Mouse (Mus musculus): Measurements from ENCODE around the gene Setd3. TPM values are rescaled to one million over a fixed set of nuclear protein-coding genes. Genes with fewer than 3 reads are reported as not detected.

Setd3 gene
- polyA plus RNA-seq, 1 experiment, result 66.6 TPM

GRCm38 (mm10) chr12:108206641-108207040 lies 27.5 kb upstream of the Setd3 start:
- Histone ChIP-seq H3K4me1 (ENCODE audit: control insufficient read depth, insufficient read depth, low read length) (no peaks in the 10 kb centered on the region), H3K27ac (ENCODE audit: insufficient read depth, low read length) (no peak overlapping the region), H3K4me3 (ENCODE audit: insufficient read depth, low read length) (no peak overlapping the region)
- TF ChIP-seq CTCF (IDR thresholded peaks at IDR 0.05; ENCODE audit: borderline replicate concordance, insufficient read depth, low read length) (peak; percentile 67), POLR2A (IDR thresholded peaks at IDR 0.05; ENCODE audit: low read depth, low read length) (no peak)

GRCm38 (mm10) chr12:108204978-108205377 lies 25.9 kb upstream of the Setd3 start:
- TF ChIP-seq CTCF (IDR thresholded peaks at IDR 0.05; ENCODE audit: borderline replicate concordance, insufficient read depth, low read length) (no peak), POLR2A (IDR thresholded peaks at IDR 0.05; ENCODE audit: low read depth, low read length) (no peak)
- H3K4me3 ChIP-seq (ENCODE audit: insufficient read depth, low read length), result no peak overlapping the region
- H3K4me1 ChIP-seq (ENCODE audit: control insufficient read depth, insufficient read depth, low read length), result no peaks in the 10 kb centered on the region
- H3K27ac ChIP-seq (ENCODE audit: insufficient read depth, low read length), result no peak overlapping the region

DNA sequence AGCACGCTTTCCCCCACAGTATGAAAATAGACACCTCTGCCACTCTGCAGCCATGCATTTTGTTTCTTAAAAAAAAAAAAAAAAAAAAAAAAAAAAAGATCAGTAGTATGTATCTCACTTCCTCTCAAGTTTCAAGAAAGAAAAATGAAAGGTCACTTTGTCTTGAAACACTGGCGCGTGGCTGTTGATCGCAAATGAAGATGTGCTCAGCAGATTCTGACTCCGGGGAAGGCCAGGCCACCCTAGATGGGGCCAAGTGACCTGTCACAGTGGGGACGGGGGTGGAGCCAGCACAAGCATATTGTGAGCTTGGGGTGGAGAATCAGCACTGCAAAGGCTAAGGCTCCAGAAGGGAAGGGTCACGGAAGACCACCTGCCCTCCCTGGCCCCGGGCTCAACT lies 24.8 kb upstream of the Setd3 start:
- Histone ChIP-seq H3K27ac (ENCODE audit: insufficient read depth, low read length) (no peak overlapping the region), H3K4me3 (ENCODE audit: insufficient read depth, low read length) (no peak overlapping the region), H3K4me1 (ENCODE audit: control insufficient read depth, insufficient read depth, low read length) (no peaks in the 10 kb centered on the region)
- TF ChIP-seq CTCF (IDR thresholded peaks at IDR 0.05; ENCODE audit: borderline replicate concordance, insufficient read depth, low read length), result no peak
- TF ChIP-seq POLR2A (IDR thresholded peaks at IDR 0.05; ENCODE audit: low read depth, low read length), result no peak

DNA sequence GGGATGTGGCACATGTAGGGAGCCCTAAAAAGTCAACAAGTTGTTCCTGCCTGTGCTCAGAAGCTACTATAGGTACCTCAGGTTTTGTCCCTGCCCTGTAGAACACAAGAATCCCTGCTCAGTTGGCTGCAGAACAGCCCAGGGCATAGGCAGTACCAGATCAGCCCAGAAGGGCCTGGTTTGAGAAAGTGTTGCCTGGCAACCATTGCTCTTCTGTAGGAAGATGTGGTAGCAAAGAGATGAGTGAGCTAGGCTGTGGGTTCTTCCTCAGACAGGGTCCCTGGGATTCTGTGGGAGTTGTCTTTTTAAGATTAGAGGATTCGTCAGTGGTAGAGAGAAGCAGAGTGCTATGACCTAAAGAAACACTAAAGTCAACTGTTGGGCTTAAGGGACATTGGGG lies 21.0 kb upstream of the Setd3 start:
- Histone ChIP-seq H3K4me3 (ENCODE audit: insufficient read depth, low read length) (no peak overlapping the region), H3K4me1 (ENCODE audit: control insufficient read depth, insufficient read depth, low read length) (no peaks in the 10 kb centered on the region), H3K27ac (ENCODE audit: insufficient read depth, low read length) (no peak overlapping the region)
- TF ChIP-seq CTCF (IDR thresholded peaks at IDR 0.05; ENCODE audit: borderline replicate concordance, insufficient read depth, low read length) (no peak), POLR2A (IDR thresholded peaks at IDR 0.05; ENCODE audit: low read depth, low read length) (no peak)

DNA sequence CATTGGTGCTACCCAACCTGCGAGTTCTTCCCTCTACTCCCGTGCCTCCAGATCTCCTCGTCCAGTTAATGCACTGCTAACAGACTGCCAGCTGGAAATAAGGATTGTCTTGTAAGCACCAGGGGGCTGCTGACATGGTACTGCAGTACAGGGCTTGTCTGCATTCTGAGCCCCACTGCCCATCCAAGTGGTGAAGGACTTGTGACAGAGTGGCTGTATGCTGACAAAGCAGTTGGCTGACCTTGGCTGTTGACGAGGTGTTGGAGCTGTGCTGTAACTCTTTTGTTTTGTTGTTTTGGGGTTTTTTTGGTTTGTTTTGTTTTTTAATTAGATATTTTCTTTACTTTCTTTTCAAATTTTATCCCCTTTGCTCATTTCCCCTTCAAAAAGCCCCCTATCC lies 19.3 kb upstream of the Setd3 start:
- no peaks in the 10 kb centered on the region for H3K4me1 ChIP-seq (ENCODE audit: control insufficient read depth, insufficient read depth, low read length)
- H3K27ac ChIP-seq (ENCODE audit: insufficient read depth, low read length), result no peak overlapping the region
- TF ChIP-seq CTCF (IDR thresholded peaks at IDR 0.05; ENCODE audit: borderline replicate concordance, insufficient read depth, low read length) (no peak), POLR2A (IDR thresholded peaks at IDR 0.05; ENCODE audit: low read depth, low read length) (no peak)
- H3K4me3 ChIP-seq (ENCODE audit: insufficient read depth, low read length), result no peak overlapping the region

DNA sequence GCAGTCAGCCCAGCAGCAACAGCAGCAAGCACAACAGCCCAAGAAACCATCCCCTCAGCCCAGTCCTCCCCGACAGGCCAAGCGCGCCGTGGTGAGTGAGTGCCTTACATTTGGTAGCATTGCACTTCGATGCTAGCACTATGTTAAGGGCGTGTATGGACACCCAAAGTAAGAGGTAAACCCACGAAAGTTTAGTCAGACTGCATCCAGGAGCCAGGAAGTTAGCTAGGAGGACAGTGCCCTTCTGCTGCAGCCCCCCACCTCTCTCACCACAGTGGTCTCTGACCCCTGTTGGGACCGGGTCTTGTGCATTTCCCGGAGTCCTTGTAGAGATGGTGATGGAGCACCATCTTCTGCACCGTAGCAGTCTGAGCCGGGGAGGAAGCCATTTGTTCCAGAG lies 16.6 kb upstream of the Setd3 start:
- Histone ChIP-seq H3K27ac (ENCODE audit: insufficient read depth, low read length) (no peak overlapping the region), H3K4me3 (ENCODE audit: insufficient read depth, low read length) (no peak overlapping the region), H3K4me1 (ENCODE audit: control insufficient read depth, insufficient read depth, low read length) (no peaks in the 10 kb centered on the region)
- TF ChIP-seq CTCF (IDR thresholded peaks at IDR 0.05; ENCODE audit: borderline replicate concordance, insufficient read depth, low read length) (no peak), POLR2A (IDR thresholded peaks at IDR 0.05; ENCODE audit: low read depth, low read length) (no peak)

GRCm38 (mm10) chr12:108193878-108194277 lies 14.8 kb upstream of the Setd3 start:
- TF ChIP-seq POLR2A (IDR thresholded peaks at IDR 0.05; ENCODE audit: low read depth, low read length), result no peak
- no peak for TF ChIP-seq CTCF (IDR thresholded peaks at IDR 0.05; ENCODE audit: borderline replicate concordance, insufficient read depth, low read length)
- no peak overlapping the region for H3K27ac ChIP-seq (ENCODE audit: insufficient read depth, low read length)
- H3K4me1 ChIP-seq (ENCODE audit: control insufficient read depth, insufficient read depth, low read length), result no peaks in the 10 kb centered on the region
- no peak overlapping the region for H3K4me3 ChIP-seq (ENCODE audit: insufficient read depth, low read length)

- H3K4me3 ChIP-seq (ENCODE audit: insufficient read depth, low read length), result no peak overlapping the region
- H3K27ac ChIP-seq (ENCODE audit: insufficient read depth, low read length), result no peak overlapping the region
- no peak for TF ChIP-seq CTCF (IDR thresholded peaks at IDR 0.05; ENCODE audit: borderline replicate concordance, insufficient read depth, low read length)
- no peak for TF ChIP-seq POLR2A (IDR thresholded peaks at IDR 0.05; ENCODE audit: low read depth, low read length)
- no peaks in the 10 kb centered on the region for H3K4me1 ChIP-seq (ENCODE audit: control insufficient read depth, insufficient read depth, low read length)
Measured at GRCm38 (mm10) chr12:108187541-108188091, 8.5 kb upstream of the Setd3 start.

DNA sequence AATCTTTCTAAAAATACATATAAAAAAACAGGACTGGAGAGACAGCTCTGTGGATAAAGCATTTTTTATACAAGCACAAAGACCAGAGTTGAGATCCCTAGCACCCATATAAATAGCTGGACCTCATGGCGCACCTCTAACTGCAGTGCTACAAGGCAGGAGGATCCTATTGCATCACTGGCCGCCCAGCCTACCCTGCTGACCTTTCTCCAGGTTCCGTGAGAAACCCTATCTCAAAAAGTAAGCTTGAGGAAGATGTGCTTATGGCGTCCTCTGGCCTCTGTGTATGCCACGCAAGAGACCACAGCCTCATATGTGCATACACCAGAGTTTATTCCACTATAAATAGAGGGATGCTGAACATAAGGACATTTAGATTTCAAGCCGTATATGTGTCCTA lies 2.6 kb upstream of the Setd3 start:
- H3K4me1 ChIP-seq (ENCODE audit: control insufficient read depth, insufficient read depth, low read length), result no peaks in the 10 kb centered on the region; the same call in 1 of the 2 replicates
- H3K4me3 ChIP-seq (ENCODE audit: insufficient read depth, low read length), result no peak overlapping the region
- H3K27ac ChIP-seq (ENCODE audit: insufficient read depth, low read length), result no peak overlapping the region
- TF ChIP-seq CTCF (IDR thresholded peaks at IDR 0.05; ENCODE audit: borderline replicate concordance, insufficient read depth, low read length), result no peak
- no peak for TF ChIP-seq POLR2A (IDR thresholded peaks at IDR 0.05; ENCODE audit: low read depth, low read length)

GRCm38 (mm10) chr12:108179321-108180266 lies 480 bp upstream of the Setd3 start, which contains the start of gene Ccnk:
Ccnk (plus strand) TSS chr12:108179579.
- H3K27ac ChIP-seq (ENCODE audit: insufficient read depth, low read length), result peak within 1 kb of the TSS; percentile 76
- TF ChIP-seq CTCF (IDR thresholded peaks at IDR 0.05; ENCODE audit: borderline replicate concordance, insufficient read depth, low read length) (no peak), POLR2A (IDR thresholded peaks at IDR 0.05; ENCODE audit: low read depth, low read length) (peak; percentile 94)
- peak within 1 kb of the TSS; percentile 99 for H3K4me3 ChIP-seq (ENCODE audit: insufficient read depth, low read length)
- peaks cover 3% of the 10 kb centered on the region for H3K4me1 ChIP-seq (ENCODE audit: control insufficient read depth, insufficient read depth, low read length)
